Mouse (Mus musculus): ENCODE data around the gene Prcp.
A peak's percentile ranks its signal among the peaks of the same experiment; 100 is the strongest.

Gene Prcp

DNA sequence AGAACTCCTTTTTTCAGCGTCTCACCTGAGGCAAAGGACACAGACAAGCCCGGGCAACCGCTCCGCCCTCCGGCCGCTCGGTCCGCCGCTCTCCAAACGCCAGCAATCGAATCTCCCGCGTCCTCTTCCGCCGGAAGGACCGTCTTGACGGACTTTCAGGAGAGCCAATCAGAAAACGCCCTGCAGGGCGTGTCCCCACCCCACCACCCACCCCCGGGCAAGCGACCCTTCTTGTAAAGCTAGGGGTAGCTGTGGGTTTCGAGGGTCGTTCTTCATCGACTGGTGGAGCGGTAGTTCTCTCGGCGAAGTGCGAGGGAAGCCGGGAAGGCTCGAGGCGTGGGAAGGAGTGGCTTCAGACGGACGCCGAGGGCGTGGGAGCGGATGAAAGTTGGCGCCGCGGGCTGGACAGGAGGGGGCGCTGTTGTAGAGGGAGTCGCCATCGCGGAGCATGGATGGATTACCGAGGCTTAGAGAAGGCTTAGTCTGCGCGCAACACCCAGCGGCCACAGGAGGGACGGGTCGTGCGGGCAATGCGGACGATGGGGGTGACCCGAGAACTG, at the start of gene Prcp, which contains the start of gene Ddias:
Gene Prcp (plus strand): TSS at position 355 of the 560 bp plus-strand sequence.
Gene Ddias (minus strand): TSS at position 132 of the 560 bp plus-strand sequence.
- DNase-seq (ENCODE audit: low spot score), result peak; percentile 96

- no peak for DNase-seq (ENCODE audit: low spot score)
Observed at GRCm38 (mm10) chr7:92826248-92826647, 48.0 kb upstream of the Prcp start.

DNA sequence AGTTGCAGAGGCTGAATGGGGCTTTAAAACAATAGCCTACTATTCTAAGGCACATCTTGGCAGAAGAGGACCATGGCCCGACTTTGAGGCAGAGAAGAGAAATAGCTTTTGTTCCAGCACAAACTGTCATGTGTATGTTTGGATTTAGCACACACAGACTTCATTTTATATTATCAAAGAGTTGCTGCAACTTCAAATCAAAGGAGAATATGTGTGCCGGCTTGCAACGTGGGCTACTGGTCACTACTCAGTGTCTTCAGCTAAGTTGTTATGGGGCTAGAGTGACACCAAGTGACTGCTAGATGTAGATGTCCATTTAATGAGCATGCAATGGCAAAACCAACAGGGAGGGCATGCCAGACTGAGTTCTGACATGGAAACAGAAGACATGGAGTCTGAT, 46.3 kb upstream of the Prcp start:
- DNase-seq (ENCODE audit: low spot score), result no peak

DNA sequence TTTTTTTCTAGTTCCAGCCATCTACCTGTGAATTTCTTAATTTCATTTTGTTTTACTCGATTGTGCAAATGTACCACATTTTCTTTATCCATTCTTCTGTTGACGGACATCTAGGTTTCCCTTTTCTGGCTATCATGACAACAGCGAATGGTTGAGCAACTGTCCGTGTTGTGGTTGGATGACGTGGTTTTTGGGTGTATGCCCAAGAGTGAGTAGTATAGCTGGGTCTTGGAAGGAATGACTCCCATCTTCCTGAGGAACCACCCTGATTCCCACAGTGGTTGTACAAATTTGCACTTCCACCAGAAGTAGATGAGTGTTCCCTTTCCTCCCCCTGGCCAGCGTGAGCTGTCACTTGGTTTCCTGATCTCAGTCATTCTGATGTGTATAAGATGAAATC, 41.9 kb upstream of the Prcp start:
- no peak for DNase-seq (ENCODE audit: low spot score)

DNA sequence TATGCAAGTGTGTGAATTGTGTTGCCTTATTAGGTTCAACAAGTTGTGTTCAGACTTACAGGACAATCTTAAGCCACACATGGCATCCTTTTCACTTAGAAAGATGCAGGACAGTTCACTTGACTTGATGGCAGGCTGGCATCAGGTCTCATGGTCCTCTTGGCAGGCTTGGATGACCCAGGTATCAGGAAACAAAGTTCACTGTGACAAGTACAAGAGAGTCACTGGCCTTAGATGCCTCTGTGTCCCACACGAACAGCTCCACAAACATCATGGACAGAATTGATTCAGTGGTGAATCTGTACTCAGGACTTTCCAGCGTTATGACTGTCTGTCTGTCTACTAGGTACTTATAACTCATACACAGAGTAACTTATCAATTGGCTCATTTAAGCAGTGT, 39.9 kb upstream of the Prcp start:
- no peak for DNase-seq (ENCODE audit: low spot score)

DNA sequence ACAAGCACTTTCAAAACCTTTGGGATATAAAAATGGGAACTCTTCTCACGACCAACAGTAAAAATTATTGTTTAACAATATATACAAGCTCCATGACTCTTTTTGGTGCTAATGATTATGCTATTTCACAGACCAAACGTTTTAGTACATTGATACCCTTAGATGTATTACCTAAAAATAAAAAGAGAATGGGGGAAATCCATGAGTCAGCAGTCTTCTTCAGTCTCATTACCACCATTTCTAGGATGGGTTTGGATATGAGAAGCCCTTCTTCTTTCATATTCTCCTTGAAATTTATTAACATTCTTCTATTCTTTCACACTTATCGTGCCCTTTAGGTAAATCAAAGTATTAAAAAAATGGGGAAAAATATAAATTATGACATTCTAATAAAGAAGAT, 37.8 kb upstream of the Prcp start:
- no peak for DNase-seq (ENCODE audit: low spot score)

- no peak for DNase-seq (ENCODE audit: low spot score)
Observed at GRCm38 (mm10) chr7:92837226-92837625, 37.0 kb upstream of the Prcp start.

DNA sequence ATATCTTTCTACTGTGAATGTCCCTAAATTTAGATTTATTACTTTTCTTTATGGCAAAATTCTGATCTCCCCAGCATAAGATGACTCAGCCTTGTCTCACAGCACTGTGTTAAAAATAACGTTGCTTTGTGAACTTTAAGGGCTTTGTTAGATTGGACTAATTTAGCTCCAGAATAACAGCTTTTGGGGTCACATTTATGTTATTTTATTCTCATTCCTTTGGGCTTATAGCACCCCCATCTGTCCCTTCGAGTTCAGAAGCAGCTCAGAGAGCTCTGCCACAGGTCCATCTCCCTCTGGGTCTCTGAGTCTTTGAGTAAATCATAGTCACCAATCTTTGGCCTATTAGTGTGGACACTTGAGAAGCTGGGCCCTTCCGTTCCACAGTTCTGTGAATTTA, 36.4 kb upstream of the Prcp start:
- no peak for DNase-seq (ENCODE audit: low spot score)

DNA sequence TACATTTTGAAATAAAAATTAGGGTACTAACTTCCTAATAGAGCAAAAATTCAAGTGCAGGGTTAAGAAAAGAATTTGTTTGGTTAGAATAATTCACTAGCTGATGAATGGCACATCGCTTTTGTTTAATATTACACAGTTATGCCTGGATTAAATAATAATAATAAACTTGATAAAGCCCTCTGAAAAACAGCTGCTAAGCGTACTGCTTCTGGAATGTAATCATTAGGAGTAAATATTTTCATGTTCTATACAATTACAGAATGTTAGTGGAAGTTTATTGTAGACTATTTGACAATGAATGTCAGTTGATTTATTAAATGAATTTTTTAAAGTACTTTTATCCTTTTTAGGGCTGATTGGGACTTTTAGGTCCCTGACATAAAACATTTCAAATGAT, 32.0 kb upstream of the Prcp start:
- no peak for DNase-seq (ENCODE audit: low spot score)

- no peak for DNase-seq (ENCODE audit: low spot score)
Observed at GRCm38 (mm10) chr7:92848246-92848645, 26.0 kb upstream of the Prcp start.

DNA sequence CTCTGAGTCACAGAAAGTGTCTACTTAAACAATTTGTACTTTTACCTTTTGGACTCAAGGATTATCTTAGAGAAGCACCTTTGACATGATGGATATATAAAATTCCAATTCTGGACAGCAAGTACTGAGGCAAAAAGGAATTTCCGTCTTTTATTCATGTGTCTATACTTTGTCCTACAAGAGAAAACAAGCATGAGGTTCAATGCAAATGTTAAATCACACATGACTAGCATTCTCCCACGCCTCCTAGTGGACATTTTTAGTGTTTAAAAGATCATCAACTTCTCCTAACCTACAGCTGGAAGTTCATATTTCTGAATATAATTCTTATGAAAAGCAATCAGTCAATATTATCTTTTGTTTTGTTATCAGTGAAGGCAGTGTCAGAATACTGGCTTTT, 7.7 kb upstream of the Prcp start:
- DNase-seq (ENCODE audit: low spot score), result no peak

DNA sequence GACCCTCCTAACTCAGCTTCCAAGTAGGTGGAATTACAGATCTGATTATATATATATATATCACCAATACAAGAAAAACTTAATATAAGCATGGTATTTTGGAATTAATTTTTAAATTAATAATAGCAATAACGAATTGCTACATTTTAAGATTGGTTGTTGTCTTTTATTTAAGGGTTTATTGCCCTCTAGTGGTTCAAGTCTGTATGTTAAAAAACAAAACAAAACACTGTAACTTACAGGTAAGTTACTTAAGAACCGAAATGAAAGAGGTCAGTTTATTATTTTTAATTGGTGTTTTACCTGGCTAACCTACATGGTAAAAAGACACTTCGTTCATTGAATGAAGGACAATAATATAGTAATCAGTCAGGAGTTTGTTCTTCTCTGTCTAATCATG, 4.1 kb upstream of the Prcp start:
- DNase-seq (ENCODE audit: low spot score), result no peak

- DNase-seq (ENCODE audit: low spot score), result no peak
Observed at GRCm38 (mm10) chr7:92871596-92871995, 2.7 kb upstream of the Prcp start.

DNA sequence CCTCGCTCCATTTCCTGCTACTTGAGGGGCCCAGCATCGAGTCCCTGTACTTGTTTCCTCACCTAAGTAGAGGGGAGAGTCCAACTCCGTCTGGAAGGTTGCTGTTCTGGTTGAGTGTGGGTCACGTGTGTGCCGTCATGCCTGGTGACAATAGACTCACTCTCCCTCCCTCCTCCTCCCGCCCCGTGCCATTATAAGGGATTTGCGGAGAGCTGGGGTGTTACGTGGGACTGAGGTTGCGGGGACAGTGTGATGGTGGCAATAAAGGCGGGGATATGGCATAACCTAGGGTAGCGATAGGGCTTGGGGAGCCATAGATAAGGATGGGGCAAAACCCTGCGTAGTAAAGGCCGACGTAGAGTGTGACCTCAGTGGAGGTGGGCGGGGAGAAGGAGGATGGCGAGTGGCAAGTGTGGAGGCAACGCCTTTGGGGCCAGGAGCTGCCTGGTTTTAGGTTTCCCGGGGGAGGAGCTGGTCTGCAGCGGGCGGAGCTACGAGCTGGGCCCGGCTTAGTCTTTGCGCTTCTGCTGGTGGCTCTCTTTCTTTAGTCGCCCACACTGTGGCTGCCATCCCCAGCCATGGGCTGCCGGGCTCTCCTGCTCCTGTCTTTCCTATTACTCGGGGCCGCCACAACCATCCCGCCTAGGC, 615 bp downstream of the Prcp start:
- peak; percentile 95 for DNase-seq (ENCODE audit: low spot score)

GRCm38 (mm10) chr7:92876066-92876465, 1.8 kb downstream of the Prcp start:
- DNase-seq (ENCODE audit: low spot score), result no peak

- DNase-seq (ENCODE audit: low spot score), result no peak
Observed at GRCm38 (mm10) chr7:92876538-92876937, 2.3 kb downstream of the Prcp start.

- no peak for DNase-seq (ENCODE audit: low spot score)
Observed at GRCm38 (mm10) chr7:92878575-92879285, 4.5 kb downstream of the Prcp start.

DNA sequence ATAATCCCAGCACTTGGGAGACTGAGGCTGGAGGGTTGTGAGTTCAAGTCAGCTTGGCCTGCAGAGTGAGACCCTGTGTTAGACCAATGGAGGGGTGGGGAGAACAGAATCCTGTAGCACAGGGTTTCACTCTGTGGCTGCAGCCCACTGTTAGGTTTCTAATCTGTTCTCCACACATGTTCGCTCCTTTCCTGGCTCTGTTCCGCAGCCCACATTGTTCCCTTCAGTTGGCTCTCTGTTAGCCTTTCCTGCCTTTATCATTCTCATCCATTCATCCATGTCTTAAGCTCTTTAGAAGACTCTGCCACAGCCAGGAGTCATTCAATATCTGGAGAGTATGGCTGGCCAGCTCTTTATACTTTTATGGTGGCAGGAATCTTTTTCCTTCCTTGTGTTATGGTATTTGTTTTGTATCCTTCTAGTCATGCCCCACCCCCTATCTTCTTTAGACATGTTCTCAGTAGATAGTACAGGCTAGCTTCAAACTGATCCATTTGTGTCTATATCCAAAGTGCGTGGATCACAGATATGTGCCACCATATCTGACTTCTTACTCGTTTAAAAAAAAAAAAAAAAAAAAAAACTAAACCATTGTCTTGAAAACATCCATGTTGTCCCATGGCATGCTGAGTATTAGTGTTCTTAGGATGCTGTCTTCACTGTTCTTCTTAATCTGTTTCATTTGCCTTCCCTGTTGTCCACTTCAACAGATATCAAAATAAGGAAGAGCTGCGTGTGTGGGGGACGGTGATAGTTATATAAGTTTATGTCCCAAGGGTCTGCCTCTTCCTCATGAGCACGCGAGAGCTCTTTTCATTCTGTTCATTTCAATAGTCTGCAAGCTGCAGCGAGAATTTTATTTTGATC, 9.8 kb downstream of the Prcp start:
- no peak for DNase-seq (ENCODE audit: low spot score)

DNA sequence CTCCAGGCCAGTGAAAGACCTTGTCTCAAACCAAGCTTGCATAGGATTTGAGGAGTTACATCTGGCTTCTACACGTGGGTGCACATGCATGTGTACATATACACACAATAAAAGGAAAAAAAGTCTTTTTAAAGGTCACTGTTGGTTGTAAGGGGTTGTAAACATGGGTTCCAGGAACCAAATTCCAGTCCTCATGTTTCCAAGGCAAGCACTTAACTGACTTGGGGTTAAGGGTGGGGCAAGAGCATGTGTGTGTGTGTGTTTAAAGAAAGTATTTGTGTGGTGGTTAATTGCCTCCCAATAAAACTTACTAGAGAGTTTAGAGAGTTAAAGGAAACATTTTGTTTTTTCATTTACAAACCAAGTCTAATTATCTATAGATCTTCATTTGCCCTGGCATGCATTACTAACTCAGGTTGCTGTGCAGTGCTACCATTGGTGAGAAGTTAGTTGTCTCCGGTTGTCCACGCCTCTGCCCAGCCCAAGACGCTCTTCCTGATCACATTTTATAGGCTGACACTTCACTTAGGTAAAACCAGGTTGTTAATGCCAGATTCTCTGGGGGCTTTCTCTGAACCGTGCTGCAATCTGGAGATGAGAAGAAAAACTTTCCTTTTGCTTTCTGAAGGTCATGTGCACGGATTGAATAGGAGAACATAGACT, 10.9 kb downstream of the Prcp start:
- DNase-seq (ENCODE audit: low spot score), result no peak

DNA sequence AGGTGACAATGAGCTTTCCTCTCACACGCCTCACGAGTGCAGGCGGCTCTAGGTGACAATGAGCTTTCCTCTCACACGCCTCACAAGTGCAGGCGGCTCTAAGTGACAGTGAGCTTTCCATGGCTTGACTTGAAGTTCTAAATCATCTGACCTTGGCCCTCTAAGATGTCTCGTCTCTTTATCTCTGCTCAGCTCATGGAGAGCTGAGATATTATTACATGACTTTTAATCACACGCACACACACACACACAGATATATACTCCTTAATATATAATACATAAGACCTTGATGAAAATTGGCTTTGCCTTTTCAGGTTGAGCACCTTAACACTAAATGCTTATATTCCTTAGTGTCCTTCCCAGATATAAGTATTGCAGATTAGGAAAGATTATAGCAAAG, 12.5 kb downstream of the Prcp start:
- no peak for DNase-seq (ENCODE audit: low spot score)

- no peak for DNase-seq (ENCODE audit: low spot score)
Observed at GRCm38 (mm10) chr7:92887230-92887629, 13.0 kb downstream of the Prcp start.

- DNase-seq (ENCODE audit: low spot score), result no peak
Observed at GRCm38 (mm10) chr7:92890211-92890610, 15.9 kb downstream of the Prcp start.

Data from yolk sac, embryonic 10.5 days (tissue).